Mouse (Mus musculus) liver, embryonic 15.5 days (tissue): ENCODE measurements at regions not wholly inside any gene's neighbourhood (a gene's known extent, or its start where the extent isn't known, plus 50 kb on each side); places are given as distances from the start of the nearest gene placed in this dataset.

ENCODE experiments used
- ATAC-seq: fragments of 200-750 bp; cut with Nextera tagmentation; 2 replicates; pipeline ENCODE4 v1.8.0; 2017; ENCODE audit warnings: moderate number of reproducible peaks, mild to moderate bottlenecking, moderate library complexity; ENCODE audit not compliant: insufficient read depth
- H3K27ac ChIP-seq: fragments of 300-500 bp; sonication (generic); replicated peaks from 2 replicates; pipeline ENCODE4 v1.5.1; 2015; ENCODE audit warnings: mild to moderate bottlenecking, inconsistent platforms
- H3K27me3 ChIP-seq: fragments of 300-500 bp; sonication (generic); 2 replicates; pipeline ENCODE4 v1.6.1; 2015; ENCODE audit warnings: mild to moderate bottlenecking, inconsistent platforms
- H3K36me3 ChIP-seq: fragments of 300-500 bp; sonication (generic); replicated peaks from 2 replicates; pipeline ENCODE4 v1.6.1; 2015; ENCODE audit warnings: moderate library complexity, mild to moderate bottlenecking, inconsistent platforms
- H3K4me1 ChIP-seq: fragments of 300-500 bp; sonication (generic); replicated peaks from 2 replicates; pipeline ENCODE4 v1.6.1; 2015; ENCODE audit warnings: inconsistent platforms
- H3K4me2 ChIP-seq: fragments of 300-500 bp; sonication (generic); 2 replicates; pipeline ENCODE4 v1.6.1; 2015; ENCODE audit warnings: moderate library complexity, mild to moderate bottlenecking, inconsistent platforms
- H3K4me3 ChIP-seq: fragments of 300-500 bp; sonication (generic); replicated peaks from 2 replicates; pipeline ENCODE4 v1.5.1; 2015; ENCODE audit warnings: mild to moderate bottlenecking, inconsistent platforms
- H3K9ac ChIP-seq: fragments of 300-500 bp; sonication (generic); 2 replicates; pipeline ENCODE4 v1.6.1; 2015; ENCODE audit warnings: moderate library complexity, mild to moderate bottlenecking, inconsistent platforms
- H3K9me3 ChIP-seq: fragments of 300-500 bp; sonication (generic); replicated peaks from 2 replicates; pipeline ENCODE4 v1.6.1; 2016; ENCODE audit warnings: inconsistent platforms
- WGBS: fragments of 180-500 bp; shearing (Covaris S2); methylation state at CpG from one replicate; pipeline ENCODE4 v1.1.7; 2015; ENCODE audit warnings: mixed read lengths; ENCODE audit not compliant: insufficient replicate concordance; 5-methylcytosine and 5-hydroxymethylcytosine counted together

DNA sequence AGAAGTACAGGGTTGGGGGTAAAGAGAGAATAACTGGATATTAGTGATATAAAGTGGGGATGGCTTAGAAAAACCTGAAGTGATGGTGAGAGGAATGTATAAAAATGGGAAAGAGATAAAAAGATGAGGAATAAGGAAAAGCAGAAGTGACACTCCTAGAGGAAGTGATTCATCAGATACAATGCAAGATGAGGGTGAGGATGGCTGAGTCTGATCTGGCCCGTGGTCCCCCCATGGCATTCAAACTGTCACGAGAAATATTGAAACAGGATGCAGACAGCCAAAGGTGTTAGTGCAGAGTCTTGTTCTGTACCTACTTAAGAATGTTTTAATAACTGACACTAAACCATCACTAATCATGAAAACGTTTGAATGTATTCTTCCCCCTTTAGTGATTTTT, 56.2 kb upstream of the Kitl start:
- 27% methylated on average over 3 of the region's 3 CpGs for WGBS
- no peak for ATAC-seq

DNA sequence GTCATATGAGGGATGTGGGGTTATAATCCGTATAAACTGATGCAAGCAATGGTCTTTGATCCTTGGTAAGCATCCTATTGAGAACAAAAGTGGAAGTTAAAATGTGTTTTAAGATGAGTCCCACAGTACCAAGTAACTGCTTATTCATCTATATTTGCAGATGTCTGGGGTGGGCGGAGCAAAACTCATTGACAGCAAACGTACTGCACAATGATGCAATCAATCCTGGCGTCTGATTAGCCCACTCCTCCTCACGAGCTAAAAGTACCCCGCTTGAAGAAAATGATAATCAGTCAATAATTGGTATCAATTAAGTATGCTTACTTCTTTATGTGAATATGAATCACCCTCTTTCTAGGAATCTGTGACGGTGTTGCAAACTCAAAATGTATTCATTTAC, 62.9 kb upstream of the Kitl start:
- WGBS, result 62% methylated on average over 7 of the region's 7 CpGs
- no peak for ATAC-seq
- Histone ChIP-seq H3K4me3 (no peak overlapping the region), H3K4me1 (no peaks in the 10 kb centered on the region), H3K27ac (no peak overlapping the region), H3K27me3 (no peaks in the 10 kb centered on the region), H3K4me2 (no peak overlapping the region), H3K9ac (no peak overlapping the region), H3K36me3 (no peaks in the 10 kb centered on the region), H3K9me3 (no peaks in the 10 kb centered on the region)

More for the DNA sequence above, 56.2 kb upstream of the Kitl start:
- H3K4me1 ChIP-seq, result no peaks in the 10 kb centered on the region
- H3K36me3 ChIP-seq, result no peaks in the 10 kb centered on the region
- H3K4me3 ChIP-seq, result no peak overlapping the region
- H3K27ac ChIP-seq, result no peak overlapping the region
- no peak overlapping the region for H3K4me2 ChIP-seq
- no peaks in the 10 kb centered on the region for H3K9me3 ChIP-seq
- no peak overlapping the region for H3K9ac ChIP-seq
- H3K27me3 ChIP-seq, result no peaks in the 10 kb centered on the region

DNA sequence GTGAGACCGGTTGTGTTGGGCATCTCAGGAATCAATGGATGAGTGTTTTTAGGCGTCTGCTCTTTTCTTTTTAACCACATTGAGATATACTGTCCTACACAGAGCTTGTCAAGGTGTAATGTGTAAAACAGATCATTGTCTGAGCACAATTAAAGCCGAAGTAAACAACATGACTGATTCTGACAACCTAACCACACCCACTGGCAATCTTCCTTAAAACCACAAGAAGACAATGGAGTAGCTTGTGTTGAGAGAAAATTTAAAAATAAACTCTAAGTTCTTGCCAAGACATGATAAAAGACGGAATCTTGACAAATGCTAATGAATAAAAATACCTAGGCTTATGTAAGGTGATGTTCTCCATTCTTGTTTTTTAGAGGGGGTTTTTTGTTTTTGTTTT, 63.7 kb upstream of the Kitl start:
- Histone ChIP-seq H3K9me3 (no peaks in the 10 kb centered on the region), H3K4me2 (no peak overlapping the region), H3K9ac (no peak overlapping the region), H3K27ac (no peak overlapping the region), H3K4me3 (no peak overlapping the region), H3K4me1 (no peaks in the 10 kb centered on the region), H3K36me3 (no peaks in the 10 kb centered on the region), H3K27me3 (no peaks in the 10 kb centered on the region)
- WGBS, result 55% methylated on average over 4 of the region's 4 CpGs
- ATAC-seq, result no peak

DNA sequence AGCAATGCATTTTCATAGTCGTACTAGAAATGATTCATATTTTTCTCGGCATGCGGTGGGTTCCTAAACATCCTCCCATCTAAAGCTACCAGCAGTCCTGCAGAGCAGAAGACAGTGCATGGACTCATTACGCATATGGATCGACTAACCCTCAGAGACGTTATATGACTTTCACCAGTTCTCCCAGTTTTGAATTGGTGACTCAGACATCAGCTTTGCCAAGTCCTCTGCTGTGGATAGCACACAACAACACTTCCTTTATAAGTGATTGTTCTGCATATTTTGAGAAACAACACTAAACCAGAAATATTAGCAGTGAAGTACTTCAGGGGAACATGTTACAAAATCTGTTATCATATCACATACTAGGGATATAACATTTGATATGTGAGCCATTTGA, 64.1 kb upstream of the Kitl start:
- Histone ChIP-seq H3K9ac (no peak overlapping the region), H3K27me3 (no peaks in the 10 kb centered on the region), H3K4me3 (no peak overlapping the region), H3K9me3 (no peaks in the 10 kb centered on the region), H3K27ac (no peak overlapping the region), H3K4me1 (no peaks in the 10 kb centered on the region), H3K4me2 (no peak overlapping the region), H3K36me3 (no peaks in the 10 kb centered on the region)
- 69% methylated on average over 6 of the region's 6 CpGs for WGBS
- no peak for ATAC-seq

DNA sequence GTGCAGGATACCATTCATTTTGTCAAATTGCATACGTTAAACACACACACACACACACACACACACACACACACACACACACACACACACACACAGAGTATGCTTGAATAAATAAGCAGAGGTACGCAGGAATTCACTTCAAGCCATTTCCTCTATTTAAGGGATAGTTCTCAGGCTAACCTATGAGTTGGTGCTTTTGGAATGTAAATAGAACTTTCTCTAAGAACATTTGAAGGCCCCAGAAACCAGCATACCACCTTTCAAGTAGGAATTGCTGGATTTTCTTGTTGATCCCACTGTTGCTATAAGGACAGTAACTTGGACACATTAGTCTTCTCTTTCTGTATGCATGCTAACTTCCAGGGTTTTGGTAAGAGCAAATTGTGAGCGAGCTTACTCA, 66.7 kb upstream of the Kitl start:
- no peak overlapping the region for H3K9ac ChIP-seq
- no peak overlapping the region for H3K27ac ChIP-seq
- no peak overlapping the region for H3K4me2 ChIP-seq
- WGBS, result 49% methylated on average over 3 of the region's 3 CpGs
- no peak overlapping the region for H3K4me3 ChIP-seq
- H3K4me1 ChIP-seq, result no peaks in the 10 kb centered on the region
- H3K36me3 ChIP-seq, result no peaks in the 10 kb centered on the region
- no peaks in the 10 kb centered on the region for H3K27me3 ChIP-seq
- H3K9me3 ChIP-seq, result no peaks in the 10 kb centered on the region
- no peak for ATAC-seq

DNA sequence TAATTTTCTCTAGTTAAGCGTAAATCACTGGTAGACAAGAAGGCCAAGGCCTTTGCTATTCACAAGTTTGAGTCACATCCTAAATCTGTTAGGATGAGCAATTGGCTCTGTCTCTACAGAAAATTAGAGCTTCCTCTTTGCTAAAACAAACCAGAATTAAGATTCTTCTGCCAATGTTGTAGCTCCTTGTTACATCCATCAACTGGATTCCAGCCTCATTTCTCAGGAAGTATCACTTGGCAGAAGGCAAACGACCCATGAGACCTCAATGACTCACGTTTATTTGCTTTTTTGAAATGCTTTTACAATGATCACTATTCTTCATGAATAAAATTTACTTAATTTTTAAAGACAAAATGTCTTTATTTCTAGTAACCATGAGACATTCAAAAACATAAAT, 70.0 kb upstream of the Kitl start:
- no peaks in the 10 kb centered on the region for H3K36me3 ChIP-seq
- no peak for ATAC-seq
- H3K4me3 ChIP-seq, result no peak overlapping the region
- no peak overlapping the region for H3K27ac ChIP-seq
- H3K9me3 ChIP-seq, result no peaks in the 10 kb centered on the region
- H3K4me2 ChIP-seq, result no peak overlapping the region
- no peak overlapping the region for H3K9ac ChIP-seq
- no peaks in the 10 kb centered on the region for H3K27me3 ChIP-seq
- WGBS, result 46% methylated on average over 3 of the region's 3 CpGs
- no peaks in the 10 kb centered on the region for H3K4me1 ChIP-seq

DNA sequence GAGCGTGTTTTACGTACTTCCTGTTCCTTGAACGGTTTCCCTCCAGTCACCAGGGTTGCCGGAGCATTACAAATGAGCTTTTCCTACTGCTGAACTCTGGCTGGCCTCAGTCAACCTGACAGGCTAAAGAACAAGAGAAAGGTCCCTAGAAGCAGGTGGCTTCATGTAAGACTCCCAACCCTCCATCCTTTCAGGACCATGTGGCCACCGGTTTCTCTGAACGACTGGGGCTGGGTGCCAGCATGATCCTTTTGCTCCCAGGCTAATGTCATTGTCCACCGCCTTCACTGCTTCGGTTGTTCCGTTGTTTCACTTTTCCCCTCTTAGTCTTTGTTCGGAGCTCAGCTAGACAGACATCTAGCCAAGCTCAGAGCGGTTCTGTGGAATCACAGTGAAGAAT, 73.8 kb upstream of the Kitl start:
- no peak for ATAC-seq
- H3K27me3 ChIP-seq, result no peaks in the 10 kb centered on the region
- no peak overlapping the region for H3K4me3 ChIP-seq

DNA sequence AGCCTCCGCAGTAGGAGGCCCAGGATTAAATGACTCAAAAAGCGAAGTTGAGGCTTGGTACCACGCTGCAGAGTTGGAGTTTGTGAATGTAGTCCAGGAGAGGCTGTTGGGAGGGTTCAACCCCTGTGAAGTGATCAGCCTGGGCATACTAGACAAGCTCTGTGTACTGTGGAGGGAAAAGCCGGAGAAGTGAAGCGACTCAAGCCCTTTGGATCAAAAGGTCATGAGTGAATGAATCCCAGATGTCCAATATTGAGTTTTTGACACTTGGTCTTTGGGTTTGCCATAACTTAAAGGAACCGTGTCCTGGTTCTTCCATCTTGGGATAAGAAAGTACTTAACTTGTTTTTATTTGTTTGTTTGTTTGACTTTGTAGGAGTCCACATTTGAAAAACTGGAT, 76.5 kb upstream of the Kitl start:
- Histone ChIP-seq H3K4me1 (no peaks in the 10 kb centered on the region), H3K27me3 (no peaks in the 10 kb centered on the region), H3K9ac (no peak overlapping the region), H3K4me2 (no peak overlapping the region), H3K36me3 (no peaks in the 10 kb centered on the region), H3K4me3 (no peak overlapping the region), H3K27ac (no peak overlapping the region), H3K9me3 (no peaks in the 10 kb centered on the region)
- ATAC-seq, result no peak
- WGBS, result 64% methylated on average over 6 of the region's 6 CpGs

More for the DNA sequence above, 73.8 kb upstream of the Kitl start:
- H3K4me1 ChIP-seq, result no peaks in the 10 kb centered on the region
- 39% methylated on average over 11 of the region's 11 CpGs for WGBS
- H3K9ac ChIP-seq, result no peak overlapping the region
- no peaks in the 10 kb centered on the region for H3K9me3 ChIP-seq
- H3K27ac ChIP-seq, result no peak overlapping the region
- no peak overlapping the region for H3K4me2 ChIP-seq
- no peaks in the 10 kb centered on the region for H3K36me3 ChIP-seq

DNA sequence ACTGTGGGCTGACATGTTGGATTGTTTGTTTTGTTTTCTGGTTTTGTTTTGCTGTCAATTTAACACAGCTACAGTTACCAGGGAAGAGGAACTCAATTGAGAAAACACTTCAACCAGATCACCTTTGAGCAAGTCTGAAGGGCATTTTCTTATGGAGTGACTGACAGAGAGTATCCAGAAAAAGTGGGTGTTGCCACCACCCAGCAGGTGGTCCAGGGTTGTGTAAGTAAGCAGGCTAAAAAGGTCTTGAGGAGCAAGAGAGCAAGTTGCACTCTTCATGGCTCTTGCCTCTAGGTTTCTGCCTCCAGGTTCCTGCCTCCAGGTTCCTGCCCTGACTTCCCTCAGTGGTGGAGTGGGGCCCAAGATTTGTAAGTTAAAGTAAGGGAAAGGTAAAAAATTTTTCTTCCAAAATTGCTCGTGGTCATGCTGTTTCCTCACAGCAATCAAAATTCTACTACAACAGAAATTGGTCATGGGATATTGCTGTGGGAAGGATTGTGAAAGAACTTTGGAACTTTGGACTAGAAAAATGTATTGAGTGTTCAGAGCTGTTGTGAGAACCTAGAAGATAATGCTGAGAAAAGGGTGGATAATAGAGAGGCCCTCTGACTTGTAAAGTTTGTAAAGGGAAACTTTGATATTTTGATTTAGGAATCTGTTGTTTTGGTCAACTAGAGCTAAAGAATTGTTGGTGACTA, 77.4 kb upstream of the Kitl start:
- Histone ChIP-seq H3K4me1 (no peaks in the 10 kb centered on the region), H3K36me3 (no peaks in the 10 kb centered on the region), H3K4me2 (no peak overlapping the region), H3K9me3 (no peaks in the 10 kb centered on the region), H3K9ac (no peak overlapping the region), H3K27me3 (no peaks in the 10 kb centered on the region), H3K27ac (no peak overlapping the region), H3K4me3 (no peak overlapping the region)
- 45% methylated on average over 1 of the region's 1 CpGs for WGBS
- ATAC-seq, result no peak

DNA sequence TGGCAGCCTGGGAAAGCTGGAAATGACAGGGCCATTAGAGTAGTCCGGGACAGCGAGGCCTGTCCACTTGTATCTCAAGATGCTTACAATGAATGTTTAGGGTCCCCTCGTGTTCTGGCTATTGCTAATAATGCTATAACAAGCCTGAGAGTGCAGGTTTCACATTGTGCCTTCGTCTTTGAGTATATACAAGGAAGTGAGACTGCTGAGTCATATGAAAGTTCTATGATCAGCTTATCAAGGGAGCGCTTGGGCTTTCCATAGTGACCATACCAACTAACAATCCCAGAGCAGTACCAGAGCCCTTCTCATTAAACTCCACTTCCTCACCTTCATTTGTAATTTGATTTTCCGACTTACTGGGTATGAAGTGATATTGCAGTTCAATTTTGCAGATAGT, 86.2 kb upstream of the Kitl start:
- H3K9me3 ChIP-seq, result no peaks in the 10 kb centered on the region
- WGBS, result 57% methylated on average over 6 of the region's 6 CpGs
- H3K27me3 ChIP-seq, result no peaks in the 10 kb centered on the region
- H3K36me3 ChIP-seq, result no peaks in the 10 kb centered on the region
- ATAC-seq, result no peak
- H3K4me2 ChIP-seq, result no peak overlapping the region
- no peak overlapping the region for H3K9ac ChIP-seq
- H3K4me1 ChIP-seq, result 0 out of 2 replicates have a peak, but pooled peaks cover 4% of the 10 kb centered on the region
- H3K4me3 ChIP-seq, result no peak overlapping the region
- no peak overlapping the region for H3K27ac ChIP-seq

DNA sequence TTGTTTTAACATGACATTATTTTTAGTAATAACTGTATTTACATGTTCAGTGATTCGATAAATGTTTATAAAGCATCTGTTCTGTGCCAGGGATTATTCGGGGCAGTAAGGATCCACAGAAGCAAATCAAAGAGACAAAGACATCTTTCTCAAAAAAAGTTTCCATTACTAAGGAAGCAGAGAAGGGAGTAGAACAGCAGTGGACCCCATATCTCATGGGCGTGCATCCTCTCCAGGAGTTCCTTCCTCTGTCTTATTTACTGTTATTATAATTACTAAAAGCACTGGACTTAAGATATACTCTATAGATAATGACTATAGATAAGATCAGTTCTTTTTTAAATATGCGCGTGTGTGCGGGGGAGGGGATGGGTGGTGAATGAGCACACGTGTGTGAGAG, 87.5 kb upstream of the Kitl start:
- 76% methylated on average over 7 of the region's 7 CpGs for WGBS
- H3K4me3 ChIP-seq, result no peak overlapping the region
- no peak overlapping the region for H3K9ac ChIP-seq
- H3K27ac ChIP-seq, result no peak overlapping the region
- H3K4me1 ChIP-seq, result 0 out of 2 replicates have a peak, but pooled peaks cover 4% of the 10 kb centered on the region
- H3K9me3 ChIP-seq, result no peaks in the 10 kb centered on the region
- H3K4me2 ChIP-seq, result no peak overlapping the region
- H3K27me3 ChIP-seq, result no peaks in the 10 kb centered on the region
- no peaks in the 10 kb centered on the region for H3K36me3 ChIP-seq
- ATAC-seq, result no peak

DNA sequence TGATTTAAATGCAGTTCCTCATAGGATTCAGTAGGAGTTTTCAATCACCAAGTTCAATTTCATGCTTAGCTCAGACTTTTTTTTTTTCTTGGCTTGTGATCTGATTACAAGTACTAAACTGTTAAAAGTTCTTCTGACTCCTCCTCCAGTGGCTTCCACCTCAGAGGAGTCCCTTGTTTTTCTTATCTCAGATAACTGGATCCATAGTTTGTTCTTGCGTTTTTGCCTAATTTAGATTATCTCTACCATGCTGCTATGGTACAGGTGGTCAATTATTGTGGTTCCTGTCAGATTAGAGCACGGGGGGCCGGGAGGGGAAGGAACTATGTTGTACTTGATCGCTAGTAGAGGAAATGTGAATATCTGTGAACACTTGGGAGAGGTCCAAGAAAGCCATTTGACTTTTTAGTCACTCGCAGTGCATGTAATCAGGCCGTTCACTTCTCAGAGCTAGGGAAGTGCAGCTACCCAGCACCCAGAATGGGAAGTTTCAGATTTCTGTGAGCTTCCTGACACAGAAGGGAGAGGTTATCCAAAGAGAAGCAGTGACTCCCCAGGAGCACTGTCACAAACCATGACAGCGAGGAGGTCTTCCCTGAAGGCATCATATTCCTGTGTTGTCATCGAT, 89.0 kb upstream of the Kitl start:
- Histone ChIP-seq H3K36me3 (no peaks in the 10 kb centered on the region), H3K27me3 (no peaks in the 10 kb centered on the region), H3K27ac (no peak overlapping the region), H3K4me2 (no peak overlapping the region), H3K9me3 (no peaks in the 10 kb centered on the region), H3K4me1 (0 out of 2 replicates have a peak, but pooled peaks cover 4% of the 10 kb centered on the region), H3K9ac (no peak overlapping the region), H3K4me3 (no peak overlapping the region)
- no peak for ATAC-seq
- WGBS, result 29% methylated on average over 8 of the region's 8 CpGs
